Mouse (Mus musculus) liver, postnatal 0 days (tissue): Measurements from ENCODE around the gene Zfand2b. TPM values are rescaled to one million over a fixed set of nuclear protein-coding genes. Genes with fewer than 3 reads are reported as not detected.

Experiments used
- ATAC-seq: fragments of 200-750 bp; cut with Nextera tagmentation; 2 replicates; pipeline ENCODE4 v1.8.0; 2017; ENCODE audit warnings: mild to moderate bottlenecking, moderate library complexity
- DNase-seq: peaks from one replicate; pipeline ENCODE4 v3.0.0-alpha.2; 2016
- H3K27ac ChIP-seq: fragments of 300-500 bp; sonication (generic); 2 replicates; pipeline ENCODE4 v1.5.1; 2014; ENCODE audit warnings: antibody characterized with exemption, moderate library complexity, mild to moderate bottlenecking, low read depth
- H3K27me3 ChIP-seq: fragments of 300-500 bp; sonication (generic); 2 replicates; pipeline ENCODE4 v1.6.1; 2014; ENCODE audit warnings: low read length, control low read depth, mixed read lengths; ENCODE audit not compliant: insufficient read depth
- H3K36me3 ChIP-seq: fragments of 300-500 bp; sonication (generic); replicated peaks from 2 replicates; pipeline ENCODE4 v1.6.1; 2014; ENCODE audit warnings: mild to moderate bottlenecking, control low read depth, low read length, moderate library complexity, mixed read lengths; ENCODE audit not compliant: insufficient read depth
- H3K4me1 ChIP-seq: fragments of 300-500 bp; sonication (generic); 2 replicates; pipeline ENCODE4 v1.6.1; 2014; ENCODE audit warnings: antibody characterized with exemption, mild to moderate bottlenecking, control low read depth; ENCODE audit not compliant: insufficient read depth
- H3K4me2 ChIP-seq: fragments of 300-500 bp; sonication (generic); 2 replicates; pipeline ENCODE4 v1.6.1; 2014; ENCODE audit warnings: low read depth, mild to moderate bottlenecking, low read length, moderate library complexity, mixed read lengths
- H3K4me3 ChIP-seq: fragments of 300-500 bp; sonication (generic); 2 replicates; pipeline ENCODE4 v1.5.1; 2014; ENCODE audit warnings: low read depth, low read length
- H3K9ac ChIP-seq: fragments of 300-500 bp; sonication (generic); replicated peaks from 2 replicates; pipeline ENCODE4 v1.6.1; 2014; ENCODE audit warnings: mild to moderate bottlenecking, moderate library complexity
- H3K9me3 ChIP-seq: fragments of 300-500 bp; sonication (generic); 2 replicates; pipeline ENCODE4 v1.6.1; 2016; ENCODE audit warnings: mild to moderate bottlenecking, control low read depth, low read length, mixed read lengths
- CTCF ChIP-seq: sonication (generic); IDR thresholded peaks from 2 replicates; pipeline ENCODE4 v1.5.1; 2016; ENCODE audit warnings: antibody characterized with exemption, low read depth
- EP300 ChIP-seq: IDR thresholded peaks from 2 replicates; pipeline ENCODE4 v1.6.1; 2016; ENCODE audit warnings: antibody characterized with exemption, low read depth, mild to moderate bottlenecking
- WGBS: fragments of 180-500 bp; shearing (Covaris S2); extraction: QIAGEN DNeasy Blood & Tissue Kit; methylation state at CpG from one replicate; pipeline ENCODE4 v1.1.7; 2014; ENCODE audit not compliant: insufficient replicate concordance; 5-methylcytosine and 5-hydroxymethylcytosine counted together
- microRNA-seq: library from miRNA; unstranded; fragments of <30 nt; microRNA quantifications from one replicate; pipeline ENCODE4, GENCODE M21; 2016
- polyA plus RNA-seq: library from polyadenylated mRNA; unstranded; fragments of >200 nt; fragmentation: Nextera tagmentation; extraction: Ambion mirVana; gene quantifications from 2 replicates; pipeline ENCODE4 v1.2.1, GENCODE M21; 2015

Zfand2b gene
- polyA plus RNA-seq, 1 experiment from 2014 or later, result 32.7 TPM

GRCm38 (mm10) chr1:75215785-75216184, 47.3 kb downstream of the Zfand2b start:
- no peak for DNase-seq
- Histone ChIP-seq H3K27me3 (peaks cover 5% of the 10 kb centered on the region; the same call in 1 of the 2 replicates), H3K9me3 (no peaks in the 10 kb centered on the region), H3K4me1 (peaks cover 71% of the 10 kb centered on the region), H3K9ac (no peak overlapping the region), H3K27ac (peak overlapping the region; percentile 95), H3K36me3 (peaks cover 50% of the 10 kb centered on the region), H3K4me2 (peak overlapping the region; percentile 100), H3K4me3 (peak overlapping the region; percentile 95)
- 80% methylated on average over 9 of the region's 9 CpGs for WGBS
- TF ChIP-seq CTCF (no peak), EP300 (no peak)
- no peak for ATAC-seq

- 49% methylated on average over 13 of the region's 13 CpGs for WGBS
- peak; percentile 49 for DNase-seq
- peak overlapping the region; percentile 84 for H3K9ac ChIP-seq
- peak; percentile 12 for ATAC-seq
- H3K4me2 ChIP-seq, result peak overlapping the region; percentile 100
- peak overlapping the region; percentile 95 for H3K27ac ChIP-seq
- H3K36me3 ChIP-seq, result peaks cover 47% of the 10 kb centered on the region
- no peaks in the 10 kb centered on the region for H3K9me3 ChIP-seq
- H3K4me3 ChIP-seq, result peak overlapping the region; percentile 95
- TF ChIP-seq EP300 (peak; percentile 81), CTCF (no peak)
- peaks cover 9% of the 10 kb centered on the region; the same call in 1 of the 2 replicates for H3K27me3 ChIP-seq
- peaks cover 69% of the 10 kb centered on the region for H3K4me1 ChIP-seq
These were observed 48.5 kb downstream of the Zfand2b start for GRCm38 (mm10) chr1:75216797-75217585.

- Histone ChIP-seq H3K36me3 (peaks cover 41% of the 10 kb centered on the region), H3K9me3 (no peaks in the 10 kb centered on the region), H3K4me1 (peaks cover 64% of the 10 kb centered on the region), H3K4me3 (peak overlapping the region; percentile 95), H3K4me2 (peak overlapping the region; percentile 100), H3K27me3 (peaks cover 9% of the 10 kb centered on the region; the same call in 1 of the 2 replicates), H3K9ac (peak overlapping the region; percentile 84), H3K27ac (peak overlapping the region; percentile 95)
- no peak for TF ChIP-seq EP300
- no peak for TF ChIP-seq CTCF
- DNase-seq, result no peak
- ATAC-seq, result no peak
- WGBS, result under 1% methylated on average over 6 of the region's 6 CpGs
These were observed 49.4 kb downstream of the Zfand2b start for GRCm38 (mm10) chr1:75217893-75218226.

- H3K27me3 ChIP-seq, result peaks cover 9% of the 10 kb centered on the region; the same call in 1 of the 2 replicates
- H3K4me3 ChIP-seq, result peak overlapping the region; percentile 95
- H3K27ac ChIP-seq, result peak overlapping the region; percentile 95
- TF ChIP-seq CTCF (no peak), EP300 (no peak)
- under 1% methylated on average over 38 of the region's 38 CpGs for WGBS
- ATAC-seq, result peak; percentile 27
- peaks cover 58% of the 10 kb centered on the region for H3K4me1 ChIP-seq
- peak; percentile 76 for DNase-seq
- H3K9me3 ChIP-seq, result no peaks in the 10 kb centered on the region
- peaks cover 35% of the 10 kb centered on the region for H3K36me3 ChIP-seq
- peak overlapping the region; percentile 84 for H3K9ac ChIP-seq
- peak overlapping the region; percentile 100 for H3K4me2 ChIP-seq
These were observed 50.0 kb downstream of the Zfand2b start for GRCm38 (mm10) chr1:75218227-75219001.

- Histone ChIP-seq H3K36me3 (peaks cover 29% of the 10 kb centered on the region), H3K4me3 (peak overlapping the region; percentile 95), H3K9me3 (no peaks in the 10 kb centered on the region), H3K27me3 (peaks cover 9% of the 10 kb centered on the region; the same call in 1 of the 2 replicates), H3K4me2 (peak overlapping the region; percentile 100), H3K27ac (peak overlapping the region; percentile 95), H3K9ac (peak overlapping the region; percentile 84), H3K4me1 (peaks cover 51% of the 10 kb centered on the region)
- under 1% methylated on average over 22 of the region's 24 CpGs for WGBS
- ATAC-seq (peak; percentile 87), DNase-seq (peak; percentile 96)
- TF ChIP-seq CTCF, result peak; percentile 60
- TF ChIP-seq EP300, result peak; percentile 46; the same call in 1 of the 2 replicates
These were observed 50.6 kb downstream of the Zfand2b start for GRCm38 (mm10) chr1:75219078-75219477.

GRCm38 (mm10) chr1:75219531-75219930, 51.1 kb downstream of the Zfand2b start, which contains the start of gene Tuba4a:
Tuba4a (minus strand) TSS chr1:75219865.
- Histone ChIP-seq H3K9ac (peak within 1 kb of the TSS; percentile 84), H3K4me1 (peaks cover 47% of the 10 kb centered on the region), H3K4me3 (peak within 1 kb of the TSS; percentile 95), H3K27me3 (peaks cover 9% of the 10 kb centered on the region; the same call in 1 of the 2 replicates), H3K36me3 (peaks cover 24% of the 10 kb centered on the region), H3K9me3 (no peaks in the 10 kb centered on the region), H3K4me2 (peak within 1 kb of the TSS; percentile 100), H3K27ac (peak within 1 kb of the TSS; percentile 95)
- peak; percentile 20 for ATAC-seq
- TF ChIP-seq CTCF (peak; percentile 28), EP300 (no peak)
- no peak for DNase-seq
- 3% methylated on average over 29 of the region's 34 CpGs for WGBS

Small RNA genes lying within 50 kb of the gene (microRNA-seq; reads per million reads assigned to microRNA genes)
- not detected for gene Gm27943

Other genes starting within 250 kb of the Zfand2b start
- not detected in 2 replicates for gene Cfap65, start 233.0 kb upstream of the Zfand2b start, polyA plus RNA-seq
- gene Ihh, start 217.0 kb upstream of the Zfand2b start, polyA plus RNA-seq, result 1.1 TPM in 2 replicates
- gene Nhej1, start 43.4 kb upstream of the Zfand2b start, polyA plus RNA-seq, result 3.0 and 3.5 TPM in 2 replicates
- gene Slc23a3, start 34.8 kb upstream of the Zfand2b start, polyA plus RNA-seq, result 2.3 and 2.8 TPM in 2 replicates
- gene Cnppd1, start 25.9 kb upstream of the Zfand2b start, polyA plus RNA-seq, result 43.8 and 47.4 TPM in 2 replicates
- gene Retreg2, start 25.9 kb upstream of the Zfand2b start, polyA plus RNA-seq, result 51.2 and 54.9 TPM in 2 replicates
- gene Abcb6, start 11.7 kb downstream of the Zfand2b start, polyA plus RNA-seq, result 38.1 and 41.5 TPM in 2 replicates
- 8.0 and 9.8 TPM in 2 replicates for gene Ankzf1, start 23.5 kb downstream of the Zfand2b start, polyA plus RNA-seq
- 17.6 and 17.8 TPM in 2 replicates for gene Atg9a, start 23.6 kb downstream of the Zfand2b start, polyA plus RNA-seq
- 2.7 and 3.5 TPM in 2 replicates for gene Glb1l, start 42.2 kb downstream of the Zfand2b start, polyA plus RNA-seq
- gene Stk16, start 42.2 kb downstream of the Zfand2b start, polyA plus RNA-seq, result 88.3 and 101 TPM in 2 replicates
- 291 and 298 TPM in 2 replicates for gene Tuba4a, start 51.2 kb downstream of the Zfand2b start, polyA plus RNA-seq
- 0.18 TPM in 1 of 2 replicates, not detected in the other for gene A630095N17Rik, start 63.5 kb downstream of the Zfand2b start, polyA plus RNA-seq
- gene Dnajb2, start 67.8 kb downstream of the Zfand2b start, polyA plus RNA-seq, result 29.0 and 31.0 TPM in 2 replicates
- 0.02 and 0.09 TPM in 2 replicates for gene Ptprn, start 95.9 kb downstream of the Zfand2b start, polyA plus RNA-seq
- gene Resp18, start 109.8 kb downstream of the Zfand2b start, polyA plus RNA-seq, result not detected in 2 replicates
- gene Dnpep, start 149.3 kb downstream of the Zfand2b start, polyA plus RNA-seq, result 50.5 and 52.8 TPM in 2 replicates
- 4.0 and 14.2 TPM in 2 replicates for gene Des, start 191.7 kb downstream of the Zfand2b start, polyA plus RNA-seq
- gene Speg, start 206.7 kb downstream of the Zfand2b start, polyA plus RNA-seq, result 3.4 and 3.5 TPM in 2 replicates